Mouse (Mus musculus) kidney, adult 10 weeks (tissue): ENCODE measurements around the gene Col9a2. TPM values are rescaled to one million over a fixed set of nuclear protein-coding genes. Genes with fewer than 3 reads are reported as not detected.

Experiments used
- polyA plus RNA-seq: library from polyadenylated mRNA; stranded (reverse); fragments of 350-450 nt; fragmentation: Illumina TruSeq; extraction: RNeasy Lipid Tissue Mini Kit (QIAGEN cat#74804); gene quantifications from one replicate; pipeline ENCODE4 v1.2.3, GENCODE M21; 2014; ENCODE audit warnings: low read depth, low replicate concordance

Col9a2 gene
- polyA plus RNA-seq: not detected

GRCm38 (mm10) chr4:121039331-121040115 is at the start of gene Col9a2:
Gene Col9a2 (plus strand): TSS chr4:121039385.

GRCm38 (mm10) chr4:121016928-121017657 is 22.1 kb upstream of the Col9a2 start, which contains the start of gene Smap2:
Gene Smap2 (minus strand): TSS chr4:121017247.

GRCm38 (mm10) chr4:121097650-121098378 is 58.6 kb downstream of the Col9a2 start, which contains the start of gene Zmpste24:
Gene Zmpste24 (minus strand): TSS chr4:121098241.

Other genes starting within 250 kb of the Col9a2 start
- gene Nfyc, start 207.8 kb upstream of the Col9a2 start, polyA plus RNA-seq: 30.3 TPM
- gene Rims3, start 184.6 kb upstream of the Col9a2 start, polyA plus RNA-seq: not detected
- gene Exo5, start 114.4 kb upstream of the Col9a2 start, polyA plus RNA-seq: 5.5 TPM
- 0.53 TPM for gene Zfp69, start 87.7 kb upstream of the Col9a2 start, polyA plus RNA-seq
- 20.9 TPM for gene Smap2, start 22.1 kb upstream of the Col9a2 start, polyA plus RNA-seq
- gene Zmpste24, start 58.9 kb downstream of the Col9a2 start, polyA plus RNA-seq: 215 TPM
- not detected for gene Tmco2, start 69.8 kb downstream of the Col9a2 start, polyA plus RNA-seq
- 22.2 TPM for gene Rlf, start 175.7 kb downstream of the Col9a2 start, polyA plus RNA-seq